Mouse (Mus musculus): ENCODE results near the gene Cox4i2. TPM values are rescaled to one million over a fixed set of nuclear protein-coding genes. Genes with fewer than 3 reads are reported as not detected.

Cox4i2 gene
- polyA plus RNA-seq, 1 experiment from 2014 or later, result 9.5 TPM

- no peaks in the 10 kb centered on the region for H3K4me1 ChIP-seq (replicated peaks; ENCODE audit: control insufficient read depth, insufficient read depth, low read length)
- no peaks in the 10 kb centered on the region for H3K27me3 ChIP-seq (replicated peaks; ENCODE audit: control insufficient read depth, insufficient read depth, low read length)
- peak; percentile 45 for ATAC-seq
- H3K27ac ChIP-seq (ENCODE audit: low read depth, low read length), result peak overlapping the region; percentile 50
- H3K4me3 ChIP-seq (ENCODE audit: low read depth, low read length), result no peak overlapping the region
- no peak for TF ChIP-seq CTCF (IDR thresholded peaks at IDR 0.05; ENCODE audit: low read depth)
- H3K9me3 ChIP-seq (ENCODE audit: control insufficient read depth), result no peaks in the 10 kb centered on the region
- 91% methylated on average over 3 of the region's 3 CpGs for WGBS
- H3K36me3 ChIP-seq (ENCODE audit: control insufficient read depth, insufficient read depth), result peaks cover 31% of the 10 kb centered on the region
- no peak overlapping the region for H3K9ac ChIP-seq (ENCODE audit: low read depth, low read length)
- no peak overlapping the region for H3K4me2 ChIP-seq (replicated peaks; ENCODE audit: low read depth)
Measured at GRCm38 (mm10) chr2:152781031-152781711, 27.2 kb downstream of the Cox4i2 start.

GRCm38 (mm10) chr2:152782656-152783055 is 28.7 kb downstream of the Cox4i2 start:
- Histone ChIP-seq H3K9me3 (ENCODE audit: control insufficient read depth) (no peaks in the 10 kb centered on the region), H3K4me2 (replicated peaks; ENCODE audit: low read depth) (no peak overlapping the region), H3K4me1 (replicated peaks; ENCODE audit: control insufficient read depth, insufficient read depth, low read length) (no peaks in the 10 kb centered on the region), H3K27me3 (replicated peaks; ENCODE audit: control insufficient read depth, insufficient read depth, low read length) (no peaks in the 10 kb centered on the region), H3K4me3 (ENCODE audit: low read depth, low read length) (no peak overlapping the region), H3K9ac (ENCODE audit: low read depth, low read length) (no peak overlapping the region), H3K27ac (ENCODE audit: low read depth, low read length) (no peak overlapping the region), H3K36me3 (ENCODE audit: control insufficient read depth, insufficient read depth) (peaks cover 31% of the 10 kb centered on the region)
- no peak for TF ChIP-seq CTCF (IDR thresholded peaks at IDR 0.05; ENCODE audit: low read depth)
- ATAC-seq, result no peak
- 69% methylated on average over 5 of the region's 5 CpGs for WGBS

- H3K4me3 ChIP-seq (ENCODE audit: low read depth, low read length), result no peak overlapping the region
- ATAC-seq, result no peak
- H3K9me3 ChIP-seq (ENCODE audit: control insufficient read depth), result no peaks in the 10 kb centered on the region
- no peaks in the 10 kb centered on the region for H3K4me1 ChIP-seq (replicated peaks; ENCODE audit: control insufficient read depth, insufficient read depth, low read length)
- H3K27ac ChIP-seq (ENCODE audit: low read depth, low read length), result no peak overlapping the region
- no peak overlapping the region for H3K4me2 ChIP-seq (replicated peaks; ENCODE audit: low read depth)
- TF ChIP-seq CTCF (IDR thresholded peaks at IDR 0.05; ENCODE audit: low read depth), result no peak
- H3K27me3 ChIP-seq (replicated peaks; ENCODE audit: control insufficient read depth, insufficient read depth, low read length), result no peaks in the 10 kb centered on the region
- WGBS, result 92% methylated on average over 5 of the region's 5 CpGs
- H3K9ac ChIP-seq (ENCODE audit: low read depth, low read length), result no peak overlapping the region
- H3K36me3 ChIP-seq (ENCODE audit: control insufficient read depth, insufficient read depth), result peaks cover 31% of the 10 kb centered on the region
Measured at GRCm38 (mm10) chr2:152783241-152783640, 29.3 kb downstream of the Cox4i2 start.

GRCm38 (mm10) chr2:152784640-152785039 is 30.7 kb downstream of the Cox4i2 start:
- no peaks in the 10 kb centered on the region for H3K9me3 ChIP-seq (ENCODE audit: control insufficient read depth)
- ATAC-seq, result 0 out of 2 replicates have a peak, but pooled peaks have one; percentile 19
- WGBS, result 69% methylated on average over 8 of the region's 8 CpGs
- no peak overlapping the region for H3K4me3 ChIP-seq (ENCODE audit: low read depth, low read length)
- no peak for TF ChIP-seq CTCF (IDR thresholded peaks at IDR 0.05; ENCODE audit: low read depth)
- no peak overlapping the region for H3K9ac ChIP-seq (ENCODE audit: low read depth, low read length)
- H3K4me1 ChIP-seq (replicated peaks; ENCODE audit: control insufficient read depth, insufficient read depth, low read length), result no peaks in the 10 kb centered on the region
- H3K36me3 ChIP-seq (ENCODE audit: control insufficient read depth, insufficient read depth), result peaks cover 26% of the 10 kb centered on the region
- peak overlapping the region; percentile 58; the same call in 1 of the 2 replicates for H3K27ac ChIP-seq (ENCODE audit: low read depth, low read length)
- no peak overlapping the region for H3K4me2 ChIP-seq (replicated peaks; ENCODE audit: low read depth)
- no peaks in the 10 kb centered on the region for H3K27me3 ChIP-seq (replicated peaks; ENCODE audit: control insufficient read depth, insufficient read depth, low read length)

GRCm38 (mm10) chr2:152785446-152786350 is 31.7 kb downstream of the Cox4i2 start:
- WGBS, result 30% methylated on average over 18 of the region's 18 CpGs
- no peaks in the 10 kb centered on the region for H3K9me3 ChIP-seq (ENCODE audit: control insufficient read depth)
- H3K4me3 ChIP-seq (ENCODE audit: low read depth, low read length), result no peak overlapping the region
- peak overlapping the region; percentile 58; the same call in 1 of the 2 replicates for H3K27ac ChIP-seq (ENCODE audit: low read depth, low read length)
- H3K4me2 ChIP-seq (replicated peaks; ENCODE audit: low read depth), result 0 out of 2 replicates have a peak overlapping the region, but pooled peaks have one; percentile 6
- no peaks in the 10 kb centered on the region for H3K27me3 ChIP-seq (replicated peaks; ENCODE audit: control insufficient read depth, insufficient read depth, low read length)
- no peaks in the 10 kb centered on the region for H3K4me1 ChIP-seq (replicated peaks; ENCODE audit: control insufficient read depth, insufficient read depth, low read length)
- no peak for TF ChIP-seq CTCF (IDR thresholded peaks at IDR 0.05; ENCODE audit: low read depth)
- ATAC-seq, result peak; percentile 5; the same call in 1 of the 2 replicates
- H3K36me3 ChIP-seq (ENCODE audit: control insufficient read depth, insufficient read depth), result peaks cover 20% of the 10 kb centered on the region
- no peak overlapping the region for H3K9ac ChIP-seq (ENCODE audit: low read depth, low read length)

GRCm38 (mm10) chr2:152787136-152787535 is 33.2 kb downstream of the Cox4i2 start:
- no peaks in the 10 kb centered on the region for H3K27me3 ChIP-seq (replicated peaks; ENCODE audit: control insufficient read depth, insufficient read depth, low read length)
- H3K4me3 ChIP-seq (ENCODE audit: low read depth, low read length), result no peak overlapping the region
- H3K27ac ChIP-seq (ENCODE audit: low read depth, low read length), result no peak overlapping the region
- 89% methylated on average over 2 of the region's 2 CpGs for WGBS
- H3K4me2 ChIP-seq (replicated peaks; ENCODE audit: low read depth), result no peak overlapping the region
- H3K9me3 ChIP-seq (ENCODE audit: control insufficient read depth), result no peaks in the 10 kb centered on the region
- H3K9ac ChIP-seq (ENCODE audit: low read depth, low read length), result no peak overlapping the region
- H3K36me3 ChIP-seq (ENCODE audit: control insufficient read depth, insufficient read depth), result peaks cover 6% of the 10 kb centered on the region; the same call in 1 of the 2 replicates
- no peaks in the 10 kb centered on the region for H3K4me1 ChIP-seq (replicated peaks; ENCODE audit: control insufficient read depth, insufficient read depth, low read length)
- TF ChIP-seq CTCF (IDR thresholded peaks at IDR 0.05; ENCODE audit: low read depth), result no peak
- ATAC-seq, result no peak
